Mouse (Mus musculus) kidney, postnatal 0 days (tissue): ENCODE measurements at regions not wholly inside any gene's neighbourhood (a gene's known extent, or its start where the extent isn't known, plus 50 kb on each side); places are given as distances from the start of the nearest gene placed in this dataset.
A peak's percentile ranks its signal among the peaks of the same experiment; 100 is the strongest.
"Not testable (repeated sequence)": the region's sequence is repeated elsewhere in the genome, so short reads cannot be mapped to it uniquely, and the experiment has no call there.

Source experiments
- ATAC-seq: fragments of 200-750 bp; cut with Nextera tagmentation; replicated peaks from 2 replicates; pipeline ENCODE4 v1.8.0; 2017; ENCODE audit warnings: low read depth, moderate number of reproducible peaks, moderate TSS enrichment, moderate library complexity; ENCODE audit not compliant: low FRiP score
- DNase-seq: peaks from one replicate; pipeline ENCODE4 v3.0.0-alpha.2; 2016; ENCODE audit warnings: low spot score
- H3K27ac ChIP-seq: fragments of 300-500 bp; sonication (generic); 2 replicates; pipeline ENCODE4 v1.5.1; 2014; ENCODE audit warnings: mild to moderate bottlenecking
- H3K27me3 ChIP-seq: fragments of 300-500 bp; sonication (generic); 2 replicates; pipeline ENCODE4 v1.6.1; 2014; ENCODE audit warnings: low read length, mixed read lengths; ENCODE audit not compliant: insufficient read depth
- H3K36me3 ChIP-seq: fragments of 300-500 bp; sonication (generic); 2 replicates; pipeline ENCODE4 v1.6.1; 2014; ENCODE audit warnings: low read length, mixed read lengths; ENCODE audit not compliant: insufficient read depth
- H3K4me1 ChIP-seq: fragments of 300-500 bp; sonication (generic); replicated peaks from 2 replicates; pipeline ENCODE4 v1.6.1; 2014; ENCODE audit warnings: antibody characterized with exemption, low read length, mixed read lengths; ENCODE audit not compliant: insufficient read depth
- H3K4me2 ChIP-seq: fragments of 300-500 bp; sonication (generic); 2 replicates; pipeline ENCODE4 v1.6.1; 2014; ENCODE audit warnings: mild to moderate bottlenecking, low read length, moderate library complexity, mixed read lengths
- H3K4me3 ChIP-seq: fragments of 300-500 bp; sonication (generic); replicated peaks from 2 replicates; pipeline ENCODE4 v1.5.1; 2014; ENCODE audit warnings: low read depth, low read length
- H3K9ac ChIP-seq: fragments of 300-500 bp; sonication (generic); 2 replicates; pipeline ENCODE4 v1.6.1; 2014; ENCODE audit warnings: low read depth, low read length
- H3K9me3 ChIP-seq: fragments of 300-500 bp; sonication (generic); replicated peaks from 2 replicates; pipeline ENCODE4 v1.6.1; 2016; ENCODE audit warnings: low read length, inconsistent platforms, mixed read lengths
- CTCF ChIP-seq: IDR thresholded peaks from 2 replicates; pipeline ENCODE4 v1.5.1; 2016; ENCODE audit warnings: antibody characterized with exemption, low read depth, mild to moderate bottlenecking, moderate library complexity
- WGBS: fragments of 180-500 bp; shearing (Covaris S2); extraction: QIAGEN DNeasy Blood & Tissue Kit; methylation state at CpG from one replicate; pipeline ENCODE4 v1.1.7; 2014; 5-methylcytosine and 5-hydroxymethylcytosine counted together

GRCm38 (mm10) chr3:18787531-18788176 lies 839.4 kb downstream of the Cypt12 start:
- Histone ChIP-seq H3K36me3 (no peaks in the 10 kb centered on the region), H3K9ac (no peak overlapping the region), H3K4me2 (no peak overlapping the region), H3K27me3 (no peaks in the 10 kb centered on the region), H3K27ac (peak overlapping the region; percentile 19; the same call in 1 of the 2 replicates), H3K9me3 (no peaks in the 10 kb centered on the region), H3K4me3 (no peak overlapping the region), H3K4me1 (no peaks in the 10 kb centered on the region)
- no peak for TF ChIP-seq CTCF
- no peak for ATAC-seq
- 44% methylated on average over 8 of the region's 8 CpGs for WGBS
- peak; percentile 62 for DNase-seq

GRCm38 (mm10) chr3:18802794-18803193 lies 825.7 kb downstream of the 1700064H15Rik start:
- no peaks in the 10 kb centered on the region for H3K9me3 ChIP-seq
- H3K27me3 ChIP-seq = no peaks in the 10 kb centered on the region
- no peak overlapping the region for H3K27ac ChIP-seq
- ATAC-seq (no peak), DNase-seq (no peak)
- no peaks in the 10 kb centered on the region for H3K4me1 ChIP-seq
- WGBS = 65% methylated on average over 3 of the region's 3 CpGs
- TF ChIP-seq CTCF = no peak
- H3K4me2 ChIP-seq = no peak overlapping the region
- H3K9ac ChIP-seq = no peak overlapping the region
- H3K4me3 ChIP-seq = no peak overlapping the region
- H3K36me3 ChIP-seq = no peaks in the 10 kb centered on the region

- not testable (repeated sequence) for H3K4me3 ChIP-seq, ATAC-seq, H3K27me3 ChIP-seq, H3K4me1 ChIP-seq, DNase-seq, H3K9ac ChIP-seq, H3K27ac ChIP-seq, H3K4me2 ChIP-seq, H3K36me3 ChIP-seq, H3K9me3 ChIP-seq
- 50% methylated on average over 2 of the region's 2 CpGs for WGBS
These were observed 799.6 kb downstream of the 1700064H15Rik start for GRCm38 (mm10) chr3:18828788-18829320.

DNA sequence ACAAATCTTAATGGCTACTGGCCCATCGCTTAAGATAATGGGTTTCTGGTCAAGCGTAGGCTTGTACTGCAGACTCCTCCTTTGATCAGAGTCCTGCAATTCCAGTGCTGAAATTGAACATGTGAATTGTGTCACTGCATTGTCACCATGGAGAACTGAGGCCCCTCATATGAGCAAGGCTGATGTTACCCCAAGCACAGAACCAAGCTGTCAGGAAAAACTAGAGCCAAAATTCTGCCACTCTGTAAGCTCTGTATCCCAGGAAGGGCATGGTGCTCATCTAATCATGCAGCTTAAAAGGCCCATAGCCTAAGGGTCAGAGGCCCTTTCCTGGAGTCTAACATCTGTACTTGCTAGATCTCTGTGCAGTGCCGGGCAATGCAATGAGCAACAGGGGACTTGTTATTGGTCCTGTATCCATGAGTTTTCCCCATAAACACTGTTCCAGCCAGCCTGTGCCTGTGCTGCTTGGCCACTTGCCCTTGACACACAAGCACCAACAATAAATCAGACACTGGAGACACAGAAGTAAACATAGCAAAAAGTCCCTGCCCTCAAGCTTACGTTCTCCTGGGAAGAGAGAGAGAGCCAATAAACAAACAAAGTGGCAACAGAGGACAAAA lies 760.2 kb downstream of the 1700064H15Rik start:
- ATAC-seq = no peak
- WGBS = 35% methylated on average over 4 of the region's 4 CpGs
- Histone ChIP-seq H3K27me3 (no peaks in the 10 kb centered on the region), H3K4me1 (no peaks in the 10 kb centered on the region), H3K27ac (no peak overlapping the region), H3K36me3 (no peaks in the 10 kb centered on the region), H3K9me3 (no peaks in the 10 kb centered on the region), H3K4me2 (no peak overlapping the region), H3K4me3 (no peak overlapping the region), H3K9ac (no peak overlapping the region)
- DNase-seq = peak; percentile 54
- no peak for TF ChIP-seq CTCF

DNA sequence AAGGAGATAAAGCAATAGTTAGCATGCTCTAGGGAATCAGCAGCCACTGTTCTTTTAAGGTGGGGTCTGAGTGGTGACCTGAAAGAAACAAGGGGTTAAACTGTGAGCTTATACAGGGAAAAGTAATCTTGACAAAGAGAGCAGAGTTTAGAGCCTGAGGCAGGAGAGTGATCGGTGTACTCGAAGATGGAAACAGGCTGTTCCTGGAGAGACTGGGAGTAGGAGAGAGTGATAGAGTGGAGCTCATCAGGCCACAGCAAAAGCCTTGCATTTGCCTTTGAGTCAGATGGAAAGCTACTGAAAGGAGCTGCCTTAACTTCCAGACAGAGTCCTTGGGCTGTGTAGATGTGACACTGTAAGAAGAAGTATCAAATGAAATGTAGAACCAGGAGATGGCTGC lies 759.7 kb downstream of the 1700064H15Rik start:
- Histone ChIP-seq H3K4me1 (no peaks in the 10 kb centered on the region), H3K27ac (no peak overlapping the region), H3K36me3 (no peaks in the 10 kb centered on the region), H3K4me3 (no peak overlapping the region), H3K9me3 (no peaks in the 10 kb centered on the region), H3K4me2 (no peak overlapping the region), H3K9ac (no peak overlapping the region), H3K27me3 (no peaks in the 10 kb centered on the region)
- no peak for TF ChIP-seq CTCF
- 17% methylated on average over 2 of the region's 2 CpGs for WGBS
- no peak for DNase-seq
- ATAC-seq = no peak

- no peak for ATAC-seq
- 88% methylated on average over 1 of the region's 1 CpGs for WGBS
- no peak for TF ChIP-seq CTCF
These were observed 751.4 kb downstream of the 1700064H15Rik start for GRCm38 (mm10) chr3:18877060-18877459.

More at GRCm38 (mm10) chr3:18877060-18877459, 751.4 kb downstream of the 1700064H15Rik start:
- Histone ChIP-seq H3K9ac (no peak overlapping the region), H3K36me3 (no peaks in the 10 kb centered on the region), H3K9me3 (no peaks in the 10 kb centered on the region), H3K27ac (no peak overlapping the region), H3K4me2 (no peak overlapping the region), H3K27me3 (no peaks in the 10 kb centered on the region), H3K4me1 (no peaks in the 10 kb centered on the region), H3K4me3 (no peak overlapping the region)
- DNase-seq = no peak
